Mouse (Mus musculus) megakaryocyte, embryonic 14.5 days (primary cell): ENCODE data around the gene Ubxn2a. TPM values are rescaled to one million over a fixed set of nuclear protein-coding genes. Genes with fewer than 3 reads are reported as not detected.

Experiments used
- H3K27me3 ChIP-seq: replicated peaks from 2 replicates; pipeline ENCODE3; 2012; ENCODE audit warnings: inconsistent platforms
- H3K36me3 ChIP-seq: replicated peaks from 2 replicates; pipeline ENCODE3; 2012; ENCODE audit warnings: low read length, inconsistent platforms, mixed read lengths
- H3K4me1 ChIP-seq: 2 replicates; pipeline ENCODE4 v1.6.1; 2012; ENCODE audit warnings: inconsistent platforms
- H3K4me3 ChIP-seq: replicated peaks from 2 replicates; pipeline ENCODE3; 2012; ENCODE audit warnings: moderate library complexity, mild to moderate bottlenecking, inconsistent platforms
- H3K9me3 ChIP-seq: 2 replicates; pipeline ENCODE4 v1.6.1; 2012; ENCODE audit warnings: inconsistent platforms
- FLI1 ChIP-seq: IDR thresholded peaks from 2 replicates; pipeline ENCODE4 v1.6.1; 2012; ENCODE audit warnings: low read length, inconsistent platforms, mixed read lengths
- GATA1 ChIP-seq: IDR thresholded peaks from 3 replicates; pipeline ENCODE4 v1.6.1; 2012; ENCODE audit warnings: mixed read lengths, low read length, inconsistent platforms, borderline replicate concordance
- polyA plus RNA-seq: library from polyadenylated mRNA; stranded (reverse); fragments of >175 nt; gene quantifications from 2 replicates; pipeline ENCODE4 v1.2.3, GENCODE M21; 2012; ENCODE audit warnings: low replicate concordance; ENCODE audit not compliant: insufficient read depth

The Ubxn2a gene
- polyA plus RNA-seq, 1 experiment: 10.4 TPM

- Histone ChIP-seq H3K9me3 (no peaks in the 10 kb centered on the region), H3K27me3 (no peaks in the 10 kb centered on the region), H3K4me3 (no peak overlapping the region), H3K36me3 (peaks cover 91% of the 10 kb centered on the region), H3K4me1 (peaks cover 96% of the 10 kb centered on the region)
- TF ChIP-seq FLI1 (no peak), GATA1 (no peak)
Observed at GRCm38 (mm10) chr12:4863654-4864337, 43.7 kb downstream of the Ubxn2a start.

- H3K9me3 ChIP-seq: no peaks in the 10 kb centered on the region
- TF ChIP-seq GATA1 (no peak), FLI1 (no peak)
- H3K4me3 ChIP-seq: no peak overlapping the region
- H3K4me1 ChIP-seq: peaks cover 91% of the 10 kb centered on the region
- peaks cover 85% of the 10 kb centered on the region for H3K36me3 ChIP-seq
- H3K27me3 ChIP-seq: no peaks in the 10 kb centered on the region
Observed at GRCm38 (mm10) chr12:4862672-4863071, 44.8 kb downstream of the Ubxn2a start.

GRCm38 (mm10) chr12:4859241-4859914 is 48.1 kb downstream of the Ubxn2a start:
- Histone ChIP-seq H3K36me3 (peaks cover 73% of the 10 kb centered on the region), H3K9me3 (no peaks in the 10 kb centered on the region), H3K4me1 (peaks cover 64% of the 10 kb centered on the region), H3K27me3 (no peaks in the 10 kb centered on the region), H3K4me3 (no peak overlapping the region)
- TF ChIP-seq GATA1 (no peak), FLI1 (no peak)

- H3K9me3 ChIP-seq: no peaks in the 10 kb centered on the region
- H3K27me3 ChIP-seq: no peaks in the 10 kb centered on the region
- H3K4me1 ChIP-seq: peaks cover 39% of the 10 kb centered on the region
- no peak for TF ChIP-seq FLI1
- no peak for TF ChIP-seq GATA1
- peaks cover 64% of the 10 kb centered on the region for H3K36me3 ChIP-seq
- H3K4me3 ChIP-seq: no peak overlapping the region
Observed at GRCm38 (mm10) chr12:4856834-4857233, 50.7 kb downstream of the Ubxn2a start.

GRCm38 (mm10) chr12:4856160-4856559 is 51.3 kb downstream of the Ubxn2a start:
- no peak for TF ChIP-seq FLI1
- Histone ChIP-seq H3K36me3 (peaks cover 64% of the 10 kb centered on the region), H3K27me3 (no peaks in the 10 kb centered on the region), H3K9me3 (no peaks in the 10 kb centered on the region), H3K4me1 (peaks cover 33% of the 10 kb centered on the region), H3K4me3 (no peak overlapping the region)

GRCm38 (mm10) chr12:4843741-4844140 is 63.8 kb downstream of the Ubxn2a start:
- no peak for TF ChIP-seq GATA1
- TF ChIP-seq FLI1: no peak
- Histone ChIP-seq H3K4me1 (peaks cover 54% of the 10 kb centered on the region), H3K9me3 (no peaks in the 10 kb centered on the region), H3K36me3 (peaks cover 12% of the 10 kb centered on the region), H3K4me3 (peak overlapping the region; percentile 95), H3K27me3 (no peaks in the 10 kb centered on the region)

- peaks cover 13% of the 10 kb centered on the region for H3K36me3 ChIP-seq
- peaks cover 56% of the 10 kb centered on the region for H3K4me1 ChIP-seq
- TF ChIP-seq FLI1 (no peak), GATA1 (no peak)
- peak within 1 kb of the TSS; percentile 97 for H3K4me3 ChIP-seq
- no peaks in the 10 kb centered on the region for H3K9me3 ChIP-seq
- H3K27me3 ChIP-seq: no peaks in the 10 kb centered on the region
Observed at GRCm38 (mm10) chr12:4842890-4843597, 64.5 kb downstream of the Ubxn2a start, which contains the start of gene Wdcp. Wdcp (plus strand) TSS chr12:4843303.

GRCm38 (mm10) chr12:4842456-4842855 is 65.0 kb downstream of the Ubxn2a start:
- TF ChIP-seq FLI1 (no peak), GATA1 (no peak)

GRCm38 (mm10) chr12:4841392-4841887 is 66.1 kb downstream of the Ubxn2a start, which contains the start of gene Fkbp1b:
Fkbp1b (minus strand) TSS chr12:4841591.
- H3K4me1 ChIP-seq: peaks cover 53% of the 10 kb centered on the region
- TF ChIP-seq FLI1: no peak
- TF ChIP-seq GATA1: no peak
- peaks cover 23% of the 10 kb centered on the region for H3K36me3 ChIP-seq
- H3K9me3 ChIP-seq: no peaks in the 10 kb centered on the region
- no peaks in the 10 kb centered on the region for H3K27me3 ChIP-seq
- peak within 1 kb of the TSS; percentile 97 for H3K4me3 ChIP-seq

More at GRCm38 (mm10) chr12:4842456-4842855, 65.0 kb downstream of the Ubxn2a start:
- peaks cover 55% of the 10 kb centered on the region for H3K4me1 ChIP-seq
- H3K27me3 ChIP-seq: no peaks in the 10 kb centered on the region
- H3K4me3 ChIP-seq: no peak overlapping the region
- peaks cover 19% of the 10 kb centered on the region for H3K36me3 ChIP-seq
- no peaks in the 10 kb centered on the region for H3K9me3 ChIP-seq
